Mouse (Mus musculus) G1E (cell line): ENCODE measurements around the gene Chrm4.
A peak's percentile ranks its signal among the peaks of the same experiment; 100 is the strongest.

Source experiments
- CTCF ChIP-seq: IDR thresholded peaks from 2 replicates; pipeline ENCODE4 v1.5.1; 2012; ENCODE audit warnings: low read depth, low read length, inconsistent platforms, mixed read lengths
- GATA1 ChIP-seq: IDR thresholded peaks from 2 replicates; pipeline ENCODE4 v1.6.1; 2012; ENCODE audit warnings: borderline replicate concordance, low read length, inconsistent platforms, mixed read lengths
- GATA2 ChIP-seq: IDR thresholded peaks from 2 replicates; pipeline ENCODE4 v1.6.1; 2012; ENCODE audit warnings: low read depth, low read length, inconsistent platforms, borderline replicate concordance
- POLR2AphosphoS5 ChIP-seq: IDR thresholded peaks from 2 replicates; pipeline ENCODE4 v1.6.1; 2012; ENCODE audit warnings: low read depth, low read length, inconsistent platforms; ENCODE audit not compliant: insufficient replicate concordance
- TAL1 ChIP-seq: conservative IDR thresholded peaks from 2 replicates; pipeline ENCODE4 v1.6.1; 2012; ENCODE audit warnings: low read depth, low read length, inconsistent platforms, mixed read lengths

DNA sequence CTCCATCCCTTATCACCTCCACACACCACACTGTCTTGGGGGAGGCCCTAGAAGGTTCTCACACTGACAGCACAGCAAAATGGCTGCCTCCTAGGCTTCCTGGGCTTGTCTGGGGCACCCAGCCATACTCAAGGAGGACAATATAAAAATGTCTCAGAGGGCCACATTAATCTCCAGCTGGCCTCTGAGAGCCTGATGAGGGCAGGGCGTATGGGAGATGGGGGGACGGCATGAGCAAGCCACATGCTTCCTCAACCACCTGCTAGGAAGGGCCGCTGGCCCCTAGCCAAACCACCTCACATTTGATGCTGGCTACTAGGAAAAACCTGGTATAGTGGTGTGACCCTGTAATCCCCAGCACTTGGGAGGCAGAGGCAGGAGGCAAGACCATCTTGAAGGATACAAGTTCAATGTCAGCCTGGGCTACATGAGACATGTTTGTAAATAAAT, 21.8 kb downstream of the Chrm4 start:
- TF ChIP-seq GATA1 (no peak), CTCF (no peak), POLR2AphosphoS5 (no peak), TAL1 (peak; percentile 17; the same call in 1 of the 2 replicates), GATA2 (no peak)
